Mouse (Mus musculus) ES-Bruce4 (cell line): ENCODE data around the gene Slc39a1. TPM values are rescaled to one million over a fixed set of nuclear protein-coding genes. Genes with fewer than 3 reads are reported as not detected.

Experiments
- H3K27ac ChIP-seq: 2 replicates; pipeline ENCODE4 v1.5.1; 2012; ENCODE audit warnings: low read length, inconsistent platforms; ENCODE audit not compliant: insufficient read depth
- H3K27me3 ChIP-seq: 2 replicates; pipeline ENCODE4 v1.6.1; 2012; ENCODE audit warnings: mild to moderate bottlenecking, low read length, inconsistent platforms; ENCODE audit not compliant: control insufficient read depth, poor library complexity, insufficient read depth, severe bottlenecking
- H3K36me3 ChIP-seq: 2 replicates; pipeline ENCODE4 v1.6.1; 2012; ENCODE audit warnings: inconsistent platforms, mild to moderate bottlenecking, low read length, moderate library complexity; ENCODE audit not compliant: control insufficient read depth, poor library complexity, insufficient read depth, severe bottlenecking
- H3K4me1 ChIP-seq: one replicate; pipeline ENCODE4 v1.8.1; 2011; ENCODE audit warnings: low read length; ENCODE audit not compliant: control insufficient read depth, insufficient read depth
- H3K4me3 ChIP-seq: 2 replicates; pipeline ENCODE4 v1.5.1; 2011; ENCODE audit warnings: low read depth, mild to moderate bottlenecking, low read length
- H3K9ac ChIP-seq: 2 replicates; pipeline ENCODE4 v1.6.1; 2012; ENCODE audit warnings: low read depth, mild to moderate bottlenecking, inconsistent platforms; ENCODE audit not compliant: poor library complexity, severe bottlenecking
- H3K9me3 ChIP-seq: replicated peaks from 2 replicates; pipeline ENCODE4 v1.6.1; 2012; ENCODE audit warnings: mild to moderate bottlenecking, low read length, inconsistent platforms; ENCODE audit not compliant: control insufficient read depth, poor library complexity, insufficient read depth, severe bottlenecking
- CTCF ChIP-seq: IDR thresholded peaks from one replicate; pipeline ENCODE4 v1.8.1; 2011; ENCODE audit warnings: low read depth, low read length
- EP300 ChIP-seq: IDR thresholded peaks from 2 replicates; pipeline ENCODE4 v1.6.1; 2011; ENCODE audit warnings: low read depth, low read length; ENCODE audit not compliant: insufficient read depth
- POLR2A ChIP-seq: IDR thresholded peaks from one replicate; pipeline ENCODE4 v1.8.1; 2011; ENCODE audit warnings: low read length; ENCODE audit not compliant: insufficient read depth
- polyA plus RNA-seq: library from polyadenylated mRNA; stranded (reverse); fragments of >200 nt; gene quantifications from 2 replicates; pipeline ENCODE4 v1.2.4, GENCODE M21; 2011; ENCODE audit warnings: low read depth; ENCODE audit not compliant: missing spikeins, insufficient read depth, insufficient read length

Gene Slc39a1
- polyA plus RNA-seq, 1 experiment: 62.4 TPM

- H3K27me3 ChIP-seq: no peaks in the 10 kb centered on the region
- H3K9ac ChIP-seq: peak overlapping the region; percentile 82
- H3K4me1 ChIP-seq: peaks cover 2% of the 10 kb centered on the region
- 0 out of 2 replicates have a peak overlapping the region, but pooled peaks have one; percentile 7 for H3K27ac ChIP-seq
- no peak for TF ChIP-seq CTCF
- no peak for TF ChIP-seq POLR2A
- no peak for TF ChIP-seq EP300
- H3K4me3 ChIP-seq: no peak overlapping the region
- no peaks in the 10 kb centered on the region for H3K9me3 ChIP-seq
- H3K36me3 ChIP-seq: no peaks in the 10 kb centered on the region
Observed at GRCm38 (mm10) chr3:90220088-90220487, 27.9 kb upstream of the Slc39a1 start.

- no peak for TF ChIP-seq POLR2A
- TF ChIP-seq EP300: no peak
- Histone ChIP-seq H3K27ac (no peak overlapping the region), H3K9ac (peak overlapping the region; percentile 82), H3K36me3 (no peaks in the 10 kb centered on the region), H3K9me3 (no peaks in the 10 kb centered on the region), H3K4me1 (peaks cover 3% of the 10 kb centered on the region), H3K4me3 (peak overlapping the region; percentile 68), H3K27me3 (no peaks in the 10 kb centered on the region)
Observed at GRCm38 (mm10) chr3:90220531-90220951, 27.4 kb upstream of the Slc39a1 start.

- H3K9ac ChIP-seq: peak overlapping the region; percentile 82
- peaks cover 6% of the 10 kb centered on the region for H3K4me1 ChIP-seq
- H3K9me3 ChIP-seq: no peaks in the 10 kb centered on the region
- H3K27me3 ChIP-seq: no peaks in the 10 kb centered on the region
- no peak for TF ChIP-seq CTCF
- no peak for TF ChIP-seq EP300
- TF ChIP-seq POLR2A: no peak
- no peaks in the 10 kb centered on the region for H3K36me3 ChIP-seq
- H3K27ac ChIP-seq: no peak overlapping the region
- H3K4me3 ChIP-seq: no peak overlapping the region
Observed at GRCm38 (mm10) chr3:90221123-90221522, 26.8 kb upstream of the Slc39a1 start.

GRCm38 (mm10) chr3:90222455-90222854 is 25.5 kb upstream of the Slc39a1 start:
- TF ChIP-seq CTCF: no peak
- TF ChIP-seq POLR2A: no peak
- TF ChIP-seq EP300: no peak

GRCm38 (mm10) chr3:90222941-90223340 is 25.0 kb upstream of the Slc39a1 start:
- TF ChIP-seq EP300 (no peak), CTCF (no peak), POLR2A (no peak)

More at GRCm38 (mm10) chr3:90222455-90222854, 25.5 kb upstream of the Slc39a1 start:
- no peak overlapping the region for H3K9ac ChIP-seq
- no peak overlapping the region for H3K4me3 ChIP-seq
- H3K27ac ChIP-seq: no peak overlapping the region
- no peaks in the 10 kb centered on the region for H3K9me3 ChIP-seq
- no peaks in the 10 kb centered on the region for H3K36me3 ChIP-seq
- no peaks in the 10 kb centered on the region for H3K27me3 ChIP-seq
- H3K4me1 ChIP-seq: peaks cover 6% of the 10 kb centered on the region

GRCm38 (mm10) chr3:90224331-90224730 is 23.6 kb upstream of the Slc39a1 start:
- peaks cover 6% of the 10 kb centered on the region for H3K4me1 ChIP-seq
- H3K9ac ChIP-seq: no peak overlapping the region
- H3K36me3 ChIP-seq: no peaks in the 10 kb centered on the region
- TF ChIP-seq EP300 (0 out of 2 replicates have a peak, but pooled peaks have one; percentile 45), POLR2A (no peak), CTCF (peak; percentile 90)
- no peak overlapping the region for H3K27ac ChIP-seq
- H3K27me3 ChIP-seq: no peaks in the 10 kb centered on the region
- H3K4me3 ChIP-seq: no peak overlapping the region
- no peaks in the 10 kb centered on the region for H3K9me3 ChIP-seq

More at GRCm38 (mm10) chr3:90222941-90223340, 25.0 kb upstream of the Slc39a1 start:
- Histone ChIP-seq H3K9ac (no peak overlapping the region), H3K27me3 (no peaks in the 10 kb centered on the region), H3K36me3 (no peaks in the 10 kb centered on the region), H3K27ac (no peak overlapping the region), H3K9me3 (no peaks in the 10 kb centered on the region), H3K4me1 (peaks cover 6% of the 10 kb centered on the region), H3K4me3 (no peak overlapping the region)
